Mouse (Mus musculus) v-Abl transformed pro-B cells (cell line): Measurements from ENCODE around the gene Hist1h3d.
"Not testable (repeated sequence)": the region's sequence is repeated elsewhere in the genome, so short reads cannot be mapped to it uniquely, and the experiment has no call there.

ENCODE experiments used
- in situ Hi-C, 2 experiments: fragments of 400-800 bp; cut with MboI; formaldehyde crosslinking; loops; one replicate each; pipeline ENCODE4 v1.15.1; 2025; ENCODE audit not compliant: unreplicated experiment in 2 of 2

The Hist1h3d gene

GRCm38 (mm10) chr13:23575271-23575851 is at the start of gene Hist1h3d:
TSS of gene Hist1h3d (plus strand) at chr13:23575763.
- in situ Hi-C loops, result loop anchor here (25.0 kb wide), 2 partner anchors 337 to 1788 kb away; partner anchors contain the start of genes Hist1h1b (in 1 of the 2), Hist1h2an (in 1 of the 2), Hist1h2bp (in 1 of the 2) and Hist1h3i (in 1 of the 2)

DNA sequence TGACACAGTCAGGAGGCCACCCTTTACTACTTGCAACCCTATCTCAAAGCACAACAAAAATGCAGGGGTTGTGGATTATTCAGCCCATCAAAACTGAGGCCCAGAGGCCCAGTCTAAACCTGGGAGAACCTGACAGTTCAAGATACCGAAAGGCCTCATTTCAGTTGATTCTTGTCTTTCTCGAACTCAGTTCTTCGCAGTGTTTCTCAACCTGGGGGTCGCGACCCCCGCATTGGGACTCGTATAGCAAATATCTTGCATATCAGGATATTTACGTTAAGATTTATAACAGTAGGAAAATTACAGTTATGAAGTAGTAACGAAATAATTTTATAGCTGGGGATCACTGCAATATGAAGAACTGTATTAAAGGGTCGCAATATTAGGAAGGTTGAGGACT is 49.7 kb upstream of the Hist1h3d start:
- in situ Hi-C loops, result loop anchor here in 1 of 2 experiments (5.0 kb wide), 1 partner anchor 66 kb away; no protein-coding TSS in a partner anchor

DNA sequence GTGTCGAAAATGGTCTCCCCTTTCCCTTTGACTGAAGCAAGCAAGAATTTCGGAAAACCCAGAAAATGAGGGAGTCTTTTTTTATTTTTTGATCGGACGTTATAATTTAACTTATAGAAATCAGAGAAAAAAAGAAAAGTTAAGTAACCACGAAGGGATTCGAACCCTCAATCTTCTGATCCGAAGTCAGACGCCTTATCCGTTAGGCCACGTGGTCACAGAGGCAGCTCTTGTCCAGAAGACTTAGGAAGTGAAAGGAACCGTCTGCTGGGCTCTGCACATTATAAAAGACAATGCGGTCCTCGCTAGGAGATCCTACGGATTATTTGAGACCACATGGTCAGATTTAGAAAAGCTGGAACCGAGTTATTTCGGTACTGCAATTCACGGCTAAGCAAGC is 49.3 kb upstream of the Hist1h3d start:
- in situ Hi-C loops, result loop anchor here in 1 of 2 experiments (5.0 kb wide), 1 partner anchor 66 kb away; no protein-coding TSS in a partner anchor

DNA sequence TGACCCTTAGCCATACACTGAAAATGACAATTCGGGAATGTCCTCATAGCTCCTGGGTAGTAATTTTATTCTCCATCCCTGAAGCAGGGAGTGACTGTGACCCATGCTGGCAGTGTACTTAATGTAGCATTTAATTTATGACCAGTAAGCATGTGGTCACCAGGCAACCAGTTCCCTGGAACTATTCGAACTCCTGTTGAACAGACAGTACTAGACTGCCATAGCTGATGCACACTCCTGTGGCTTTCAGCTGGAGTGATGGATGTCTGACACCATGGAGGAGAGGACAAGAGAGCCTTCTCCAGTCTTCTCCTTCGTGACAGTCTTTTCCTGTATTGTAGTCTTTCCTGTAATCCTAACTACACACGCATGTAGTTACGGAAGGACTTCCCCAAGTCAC is 46.6 kb upstream of the Hist1h3d start:
- in situ Hi-C loops, result loop anchor here in 1 of 2 experiments (5.0 kb wide), 1 partner anchor 63 kb away; no protein-coding TSS in a partner anchor

DNA sequence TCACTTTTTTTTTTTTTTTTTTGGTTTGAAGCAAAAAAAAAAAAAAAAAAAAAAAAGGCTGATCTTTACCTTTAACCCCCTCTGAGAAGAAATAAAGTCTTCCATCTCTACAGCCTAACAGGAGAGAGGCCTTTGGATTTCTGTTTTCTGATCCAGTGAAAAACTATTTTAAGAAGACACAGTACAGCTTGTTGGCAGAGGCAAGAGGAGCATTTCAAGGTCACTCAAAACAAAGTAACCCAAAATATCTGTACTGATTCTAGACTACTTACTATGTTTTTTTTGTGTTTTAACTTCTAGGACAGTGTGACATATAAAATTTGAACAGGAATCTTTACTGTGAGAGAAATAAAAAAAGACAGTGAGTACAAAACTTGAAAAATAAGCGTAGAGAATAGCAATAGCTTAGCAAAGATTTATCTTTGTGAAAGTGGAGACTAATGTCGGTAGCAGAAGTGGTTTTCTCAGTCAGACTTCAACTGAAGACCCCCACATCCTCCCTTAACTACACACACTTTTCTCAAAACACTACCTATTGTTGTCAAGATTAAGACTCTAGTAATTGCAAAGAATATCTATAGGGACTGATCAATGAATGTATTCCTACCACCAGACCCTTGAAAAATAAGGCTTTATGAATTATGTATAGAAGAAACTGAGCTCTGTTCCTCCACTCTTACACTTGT is 45.9 kb upstream of the Hist1h3d start:
- in situ Hi-C loops, result loop anchor here (5.0 kb wide), 2 partner anchors 58 to 63 kb away; no protein-coding TSS in a partner anchor

DNA sequence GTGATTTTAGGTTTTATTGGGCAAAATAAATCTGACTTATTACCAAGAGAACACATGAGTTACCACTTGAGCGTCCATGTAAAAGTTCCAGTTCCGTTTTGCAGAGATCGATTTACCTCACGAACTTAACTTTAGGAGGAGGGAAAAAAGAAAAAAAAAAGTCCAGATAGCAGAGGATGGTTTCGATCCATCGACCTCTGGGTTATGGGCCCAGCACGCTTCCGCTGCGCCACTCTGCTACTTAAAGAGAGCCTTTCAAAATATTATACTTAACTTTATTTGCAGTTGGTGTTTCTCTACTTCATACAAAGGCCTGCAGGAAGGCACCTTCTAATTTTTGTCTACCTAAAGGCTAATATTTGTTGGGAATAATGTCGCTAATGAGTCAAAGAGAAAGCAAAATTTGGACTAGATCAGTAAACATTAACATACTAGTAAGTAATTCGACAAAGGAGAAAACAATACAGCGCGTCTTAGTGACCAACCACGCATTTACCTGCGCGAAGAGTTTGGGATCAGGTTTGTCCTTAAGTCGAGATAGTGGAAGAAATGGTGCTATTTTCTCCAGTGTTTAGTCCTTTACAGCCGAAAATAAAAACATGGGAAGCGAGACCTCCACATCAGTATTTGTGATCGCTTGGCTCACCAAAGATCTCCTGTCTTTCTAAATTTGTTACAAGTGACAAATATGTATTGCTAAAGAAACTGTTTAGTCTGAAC is 45.2 kb upstream of the Hist1h3d start:
- in situ Hi-C loops, result loop anchor here in 1 of 2 experiments (5.0 kb wide), 1 partner anchor 57 kb away; no protein-coding TSS in a partner anchor

DNA sequence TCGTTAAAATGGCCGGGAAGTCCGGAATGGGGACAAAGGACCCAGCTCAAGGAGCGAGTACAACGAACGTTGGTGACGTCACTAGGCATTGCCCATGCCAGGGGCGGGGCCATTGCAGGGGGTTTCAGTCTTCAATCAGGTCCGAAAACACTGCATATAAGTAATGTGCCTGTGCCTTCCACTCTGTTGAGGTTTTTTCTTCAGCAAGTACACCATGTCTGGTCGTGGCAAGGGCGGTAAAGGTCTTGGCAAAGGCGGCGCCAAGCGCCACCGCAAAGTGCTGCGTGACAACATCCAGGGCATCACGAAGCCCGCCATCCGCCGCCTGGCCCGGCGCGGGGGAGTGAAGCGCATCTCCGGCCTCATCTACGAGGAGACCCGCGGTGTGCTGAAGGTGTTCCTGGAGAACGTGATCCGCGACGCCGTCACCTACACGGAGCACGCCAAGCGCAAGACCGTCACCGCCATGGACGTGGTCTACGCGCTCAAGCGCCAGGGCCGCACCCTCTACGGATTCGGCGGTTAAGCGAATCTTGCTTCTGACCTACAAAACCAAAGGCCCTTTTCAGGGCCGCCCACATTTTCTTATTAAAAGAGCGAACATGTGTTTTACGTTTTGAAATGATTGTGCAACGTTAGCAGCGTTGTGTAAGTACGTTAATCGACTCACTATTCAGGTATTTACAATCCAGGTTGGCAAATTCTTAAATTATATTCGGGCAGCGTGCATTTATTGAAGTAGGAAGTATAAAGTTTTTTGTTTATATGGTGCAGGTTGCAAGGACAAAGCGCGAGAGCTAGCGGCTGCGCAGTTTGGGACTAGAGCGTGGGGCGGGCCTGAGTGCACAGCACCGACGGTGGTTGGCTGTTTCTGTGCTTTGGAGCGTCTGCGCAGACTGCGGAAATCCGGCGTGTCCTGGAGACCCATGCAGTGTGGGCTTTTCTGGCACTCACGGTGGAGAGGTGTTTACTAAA is 44.4 kb upstream of the Hist1h3d start, which contains the start of gene Hist1h4h:
Gene Hist1h4h (plus strand): TSS at position 150 of the 975 bp plus-strand sequence.
- in situ Hi-C loops, result loop anchor here in 1 of 2 experiments (5.0 kb wide), 1 partner anchor 56 kb away; no protein-coding TSS in a partner anchor

- in situ Hi-C loops, result loop anchor here in 1 of 2 experiments (5.0 kb wide), 1 partner anchor 55 kb away; no protein-coding TSS in a partner anchor
These were observed 43.1 kb upstream of the Hist1h3d start for GRCm38 (mm10) chr13:23532262-23533075.

GRCm38 (mm10) chr13:23533560-23534367 is 41.8 kb upstream of the Hist1h3d start, which contains the start of gene Hist1h2af:
TSS of gene Hist1h2af (plus strand) at chr13:23533906.
- in situ Hi-C loops, result loop anchor here in 1 of 2 experiments (5.0 kb wide), 1 partner anchor 54 kb away; no protein-coding TSS in a partner anchor

GRCm38 (mm10) chr13:23534368-23535131 is 41.0 kb upstream of the Hist1h3d start:
- in situ Hi-C loops, result loop anchor here in 1 of 2 experiments (5.0 kb wide), 1 partner anchor 53 kb away; no protein-coding TSS in a partner anchor

GRCm38 (mm10) chr13:23535137-23536075 is 40.2 kb upstream of the Hist1h3d start, which contains the start of gene Hist1h3g:
TSS of gene Hist1h3g (plus strand) at chr13:23535422.
- in situ Hi-C loops, result not testable (repeated sequence)

GRCm38 (mm10) chr13:23536076-23536822 is 39.3 kb upstream of the Hist1h3d start:
- in situ Hi-C loops, result no loop called here

GRCm38 (mm10) chr13:23537006-23537710 is 38.4 kb upstream of the Hist1h3d start:
- in situ Hi-C loops, result no loop called here

DNA sequence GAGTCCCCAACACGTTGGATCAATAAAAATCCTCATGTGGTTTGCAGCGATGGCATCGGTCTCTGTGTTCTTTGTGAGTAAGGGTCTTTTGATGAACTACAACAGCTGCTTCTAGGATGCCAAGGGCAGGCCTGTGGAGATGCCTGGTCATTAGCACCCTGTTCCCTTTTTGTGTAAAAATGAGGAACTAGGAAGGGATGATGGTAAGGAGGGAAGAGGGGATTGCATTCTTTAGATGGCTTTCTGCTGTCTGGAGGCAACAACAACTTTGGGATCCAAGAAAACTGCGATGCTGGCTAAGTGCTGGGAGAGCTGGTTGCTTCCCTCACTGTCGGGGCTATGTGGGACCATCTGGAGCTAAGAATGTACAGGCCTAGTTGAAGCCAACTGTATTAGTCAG is 37.3 kb upstream of the Hist1h3d start:
- in situ Hi-C loops, result no loop called here
